Mouse (Mus musculus): ENCODE data around the gene Nt5dc3. TPM values are rescaled to one million over a fixed set of nuclear protein-coding genes. Genes with fewer than 3 reads are reported as not detected.

Gene Nt5dc3
- polyA plus RNA-seq, 1 experiment from 2014 or later, result 2.3 TPM

- Histone ChIP-seq H3K27me3 (replicated peaks; ENCODE audit: control insufficient read depth, insufficient read depth, low read length) (no peaks in the 10 kb centered on the region), H3K4me1 (ENCODE audit: control insufficient read depth, insufficient read depth, low read length) (no peaks in the 10 kb centered on the region), H3K27ac (replicated peaks; ENCODE audit: low read depth, low read length) (no peak overlapping the region), H3K4me2 (ENCODE audit: low read depth, low read length) (no peak overlapping the region), H3K4me3 (ENCODE audit: low read depth, low read length) (no peak overlapping the region), H3K36me3 (ENCODE audit: control insufficient read depth, insufficient read depth, low read length) (no peaks in the 10 kb centered on the region), H3K9me3 (ENCODE audit: control insufficient read depth, low read length) (no peaks in the 10 kb centered on the region), H3K9ac (ENCODE audit: low read depth, low read length) (no peak overlapping the region)
- ATAC-seq (ENCODE audit: low read depth) (no peak), DNase-seq (ENCODE audit: low spot score) (no peak)
- WGBS, result 92% methylated on average over 6 of the region's 6 CpGs
Measured at GRCm38 (mm10) chr10:86758211-86758610, 20.6 kb upstream of the Nt5dc3 start.

GRCm38 (mm10) chr10:86761236-86761635, 17.6 kb upstream of the Nt5dc3 start:
- Histone ChIP-seq H3K9ac (ENCODE audit: low read depth, low read length) (no peak overlapping the region), H3K27ac (replicated peaks; ENCODE audit: low read depth, low read length) (no peak overlapping the region), H3K27me3 (replicated peaks; ENCODE audit: control insufficient read depth, insufficient read depth, low read length) (no peaks in the 10 kb centered on the region), H3K4me2 (ENCODE audit: low read depth, low read length) (no peak overlapping the region), H3K4me1 (ENCODE audit: control insufficient read depth, insufficient read depth, low read length) (no peaks in the 10 kb centered on the region), H3K4me3 (ENCODE audit: low read depth, low read length) (no peak overlapping the region), H3K36me3 (ENCODE audit: control insufficient read depth, insufficient read depth, low read length) (no peaks in the 10 kb centered on the region), H3K9me3 (ENCODE audit: control insufficient read depth, low read length) (no peaks in the 10 kb centered on the region)
- ATAC-seq (ENCODE audit: low read depth), result no peak
- 62% methylated on average over 1 of the region's 1 CpGs for WGBS
- DNase-seq (ENCODE audit: low spot score), result no peak

GRCm38 (mm10) chr10:86761722-86762383, 17.0 kb upstream of the Nt5dc3 start:
- Histone ChIP-seq H3K27me3 (replicated peaks; ENCODE audit: control insufficient read depth, insufficient read depth, low read length) (no peaks in the 10 kb centered on the region), H3K4me2 (ENCODE audit: low read depth, low read length) (no peak overlapping the region), H3K4me3 (ENCODE audit: low read depth, low read length) (no peak overlapping the region), H3K36me3 (ENCODE audit: control insufficient read depth, insufficient read depth, low read length) (no peaks in the 10 kb centered on the region), H3K4me1 (ENCODE audit: control insufficient read depth, insufficient read depth, low read length) (no peaks in the 10 kb centered on the region), H3K9me3 (ENCODE audit: control insufficient read depth, low read length) (no peaks in the 10 kb centered on the region), H3K27ac (replicated peaks; ENCODE audit: low read depth, low read length) (no peak overlapping the region), H3K9ac (ENCODE audit: low read depth, low read length) (no peak overlapping the region)
- 32% methylated on average over 7 of the region's 7 CpGs for WGBS
- ATAC-seq (ENCODE audit: low read depth) (no peak), DNase-seq (ENCODE audit: low spot score) (no peak)

GRCm38 (mm10) chr10:86762384-86762730, 16.4 kb upstream of the Nt5dc3 start:
- DNase-seq (ENCODE audit: low spot score) (no peak), ATAC-seq (ENCODE audit: low read depth) (no peak)
- Histone ChIP-seq H3K27me3 (replicated peaks; ENCODE audit: control insufficient read depth, insufficient read depth, low read length) (no peaks in the 10 kb centered on the region), H3K4me1 (ENCODE audit: control insufficient read depth, insufficient read depth, low read length) (no peaks in the 10 kb centered on the region), H3K9me3 (ENCODE audit: control insufficient read depth, low read length) (no peaks in the 10 kb centered on the region), H3K9ac (ENCODE audit: low read depth, low read length) (no peak overlapping the region), H3K27ac (replicated peaks; ENCODE audit: low read depth, low read length) (no peak overlapping the region), H3K36me3 (ENCODE audit: control insufficient read depth, insufficient read depth, low read length) (no peaks in the 10 kb centered on the region), H3K4me2 (ENCODE audit: low read depth, low read length) (no peak overlapping the region), H3K4me3 (ENCODE audit: low read depth, low read length) (no peak overlapping the region)
- 60% methylated on average over 3 of the region's 3 CpGs for WGBS

GRCm38 (mm10) chr10:86763672-86764071, 15.1 kb upstream of the Nt5dc3 start, which contains the start of gene Gm49358:
Gene Gm49358, plus strand, starts transcription at chr10:86763972.
- no peak for DNase-seq (ENCODE audit: low spot score)
- Histone ChIP-seq H3K4me3 (ENCODE audit: low read depth, low read length) (no peak within 1 kb of the TSS), H3K27ac (replicated peaks; ENCODE audit: low read depth, low read length) (no peak within 1 kb of the TSS), H3K9me3 (ENCODE audit: control insufficient read depth, low read length) (no peaks in the 10 kb centered on the region), H3K9ac (ENCODE audit: low read depth, low read length) (no peak within 1 kb of the TSS), H3K4me2 (ENCODE audit: low read depth, low read length) (no peak within 1 kb of the TSS), H3K36me3 (ENCODE audit: control insufficient read depth, insufficient read depth, low read length) (no peaks in the 10 kb centered on the region), H3K27me3 (replicated peaks; ENCODE audit: control insufficient read depth, insufficient read depth, low read length) (no peaks in the 10 kb centered on the region), H3K4me1 (ENCODE audit: control insufficient read depth, insufficient read depth, low read length) (no peaks in the 10 kb centered on the region)
- WGBS, result 90% methylated on average over 5 of the region's 5 CpGs
- ATAC-seq (ENCODE audit: low read depth), result no peak

GRCm38 (mm10) chr10:86765344-86765966, 13.3 kb upstream of the Nt5dc3 start:
- no peak overlapping the region for H3K27ac ChIP-seq (replicated peaks; ENCODE audit: low read depth, low read length)
- no peaks in the 10 kb centered on the region for H3K9me3 ChIP-seq (ENCODE audit: control insufficient read depth, low read length)
- no peak for DNase-seq (ENCODE audit: low spot score)
- H3K4me2 ChIP-seq (ENCODE audit: low read depth, low read length), result no peak overlapping the region
- H3K27me3 ChIP-seq (replicated peaks; ENCODE audit: control insufficient read depth, insufficient read depth, low read length), result no peaks in the 10 kb centered on the region
- ATAC-seq (ENCODE audit: low read depth), result no peak
- H3K4me3 ChIP-seq (ENCODE audit: low read depth, low read length), result no peak overlapping the region
- H3K9ac ChIP-seq (ENCODE audit: low read depth, low read length), result no peak overlapping the region
- no peaks in the 10 kb centered on the region for H3K36me3 ChIP-seq (ENCODE audit: control insufficient read depth, insufficient read depth, low read length)
- WGBS, result 89% methylated on average over 4 of the region's 4 CpGs
- no peaks in the 10 kb centered on the region for H3K4me1 ChIP-seq (ENCODE audit: control insufficient read depth, insufficient read depth, low read length)

- no peaks in the 10 kb centered on the region for H3K36me3 ChIP-seq (ENCODE audit: control insufficient read depth, insufficient read depth, low read length)
- no peaks in the 10 kb centered on the region for H3K27me3 ChIP-seq (replicated peaks; ENCODE audit: control insufficient read depth, insufficient read depth, low read length)
- WGBS, result 63% methylated on average over 5 of the region's 5 CpGs
- no peak overlapping the region for H3K9ac ChIP-seq (ENCODE audit: low read depth, low read length)
- H3K4me3 ChIP-seq (ENCODE audit: low read depth, low read length), result no peak overlapping the region
- H3K4me2 ChIP-seq (ENCODE audit: low read depth, low read length), result no peak overlapping the region
- DNase-seq (ENCODE audit: low spot score) (no peak), ATAC-seq (ENCODE audit: low read depth) (no peak)
- H3K9me3 ChIP-seq (ENCODE audit: control insufficient read depth, low read length), result no peaks in the 10 kb centered on the region
- no peaks in the 10 kb centered on the region for H3K4me1 ChIP-seq (ENCODE audit: control insufficient read depth, insufficient read depth, low read length)
- H3K27ac ChIP-seq (replicated peaks; ENCODE audit: low read depth, low read length), result no peak overlapping the region
Measured at GRCm38 (mm10) chr10:86769216-86769615, 9.6 kb upstream of the Nt5dc3 start.

- Histone ChIP-seq H3K9me3 (ENCODE audit: control insufficient read depth, low read length) (no peaks in the 10 kb centered on the region), H3K36me3 (ENCODE audit: control insufficient read depth, insufficient read depth, low read length) (no peaks in the 10 kb centered on the region), H3K9ac (ENCODE audit: low read depth, low read length) (no peak overlapping the region), H3K4me1 (ENCODE audit: control insufficient read depth, insufficient read depth, low read length) (no peaks in the 10 kb centered on the region), H3K4me3 (ENCODE audit: low read depth, low read length) (no peak overlapping the region), H3K27me3 (replicated peaks; ENCODE audit: control insufficient read depth, insufficient read depth, low read length) (no peaks in the 10 kb centered on the region), H3K4me2 (ENCODE audit: low read depth, low read length) (no peak overlapping the region), H3K27ac (replicated peaks; ENCODE audit: low read depth, low read length) (no peak overlapping the region)
- DNase-seq (ENCODE audit: low spot score) (no peak), ATAC-seq (ENCODE audit: low read depth) (no peak)
- WGBS, result 51% methylated on average over 4 of the region's 4 CpGs
Measured at GRCm38 (mm10) chr10:86769797-86770196, 9.0 kb upstream of the Nt5dc3 start.

- Histone ChIP-seq H3K9ac (ENCODE audit: low read depth, low read length) (no peak overlapping the region), H3K4me3 (ENCODE audit: low read depth, low read length) (no peak overlapping the region), H3K27ac (replicated peaks; ENCODE audit: low read depth, low read length) (no peak overlapping the region), H3K27me3 (replicated peaks; ENCODE audit: control insufficient read depth, insufficient read depth, low read length) (no peaks in the 10 kb centered on the region), H3K36me3 (ENCODE audit: control insufficient read depth, insufficient read depth, low read length) (no peaks in the 10 kb centered on the region), H3K9me3 (ENCODE audit: control insufficient read depth, low read length) (no peaks in the 10 kb centered on the region), H3K4me1 (ENCODE audit: control insufficient read depth, insufficient read depth, low read length) (no peaks in the 10 kb centered on the region), H3K4me2 (ENCODE audit: low read depth, low read length) (no peak overlapping the region)
- 72% methylated on average over 5 of the region's 5 CpGs for WGBS
- ATAC-seq (ENCODE audit: low read depth) (no peak), DNase-seq (ENCODE audit: low spot score) (no peak)
Measured at GRCm38 (mm10) chr10:86771701-86772100, 7.1 kb upstream of the Nt5dc3 start.
